Mouse (Mus musculus): ENCODE results near the gene Fam241b.

GRCm38 (mm10) chr10:62181701-62182100 is 38.0 kb upstream of the Fam241b start:
- TF ChIP-seq CTCF (conservative IDR thresholded peaks at IDR 0.05; ENCODE audit: low read length) (no peak; the same call in 1 of the 2 replicates), NANOG (IDR thresholded peaks at IDR 0.05; ENCODE audit: borderline replicate concordance, low read length) (no peak)

All from E14TG2a.4 (cell line).